Mouse (Mus musculus): Measurements from ENCODE around the gene Polr2a.

Polr2a gene

DNA sequence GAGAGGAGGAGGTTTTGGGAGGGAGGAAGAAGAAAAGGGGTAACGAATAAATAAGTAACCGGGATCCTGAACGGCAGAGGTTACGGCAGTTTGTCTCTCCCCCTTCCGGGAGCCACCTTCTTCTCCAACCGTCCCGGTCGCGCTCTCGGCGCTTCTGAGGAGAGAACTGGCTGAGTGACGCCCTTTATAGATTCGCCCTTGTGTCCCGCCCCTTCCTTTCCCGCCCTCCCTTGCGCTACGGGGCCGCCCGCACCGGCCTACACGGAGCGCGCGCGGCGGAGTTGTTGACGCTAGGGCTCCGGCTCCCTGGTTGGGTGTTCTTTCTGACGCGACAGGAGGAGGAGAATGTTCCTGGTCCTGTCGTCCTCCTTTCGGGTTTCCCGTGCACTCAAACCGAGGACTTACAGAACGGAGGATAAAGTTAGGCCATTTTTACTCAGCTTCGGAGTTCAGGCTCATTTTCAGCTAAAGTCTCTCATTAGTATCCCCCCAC is at the start of gene Polr2a:
TSS of gene Polr2a (minus strand) at position 160 of the 493 bp plus-strand sequence.
- peak; percentile 99 for DNase-seq (ENCODE audit: low read depth, low spot score)

DNA sequence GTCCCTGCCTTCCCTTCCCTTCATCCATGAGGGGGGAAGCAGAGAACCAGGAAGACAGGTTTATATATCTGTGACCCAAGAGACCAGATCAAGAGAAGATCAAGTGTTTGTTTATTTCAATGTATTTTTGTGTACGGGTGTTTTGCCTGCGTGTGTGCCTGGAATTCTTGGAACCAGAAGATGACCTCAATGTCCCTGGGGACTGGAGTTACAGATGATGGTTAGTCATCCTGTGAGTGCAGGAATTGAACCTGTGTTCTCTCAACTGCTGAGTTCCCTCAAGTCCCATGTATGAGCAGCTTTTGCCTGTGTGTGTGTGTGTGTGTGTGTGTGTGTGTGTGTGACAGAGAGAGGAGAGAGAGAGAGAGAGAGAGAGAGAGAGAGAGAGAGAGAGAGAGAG is 49.2 kb upstream of the Polr2a start:
- no peak for DNase-seq (ENCODE audit: low read depth, low spot score)

DNA sequence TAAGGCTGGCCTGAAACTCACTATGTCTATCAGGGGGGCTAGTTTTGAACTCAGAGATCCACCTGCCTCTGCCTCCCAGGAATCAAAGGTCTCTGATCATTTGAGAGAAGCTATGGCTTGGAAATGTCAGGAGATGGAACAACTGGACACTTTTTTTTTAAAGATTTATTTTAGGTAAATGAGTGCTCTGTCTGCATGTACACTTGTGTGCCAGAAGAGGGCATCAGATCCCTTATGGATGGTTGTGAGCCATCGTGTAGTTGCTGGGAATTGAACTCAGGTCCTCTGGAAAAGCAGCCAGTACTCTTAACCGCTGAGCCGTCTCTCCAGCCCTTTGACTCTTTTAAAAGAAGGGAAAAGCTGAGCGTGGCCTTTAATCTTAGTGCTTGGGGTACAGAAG is 47.9 kb upstream of the Polr2a start:
- no peak for DNase-seq (ENCODE audit: low read depth, low spot score)

DNA sequence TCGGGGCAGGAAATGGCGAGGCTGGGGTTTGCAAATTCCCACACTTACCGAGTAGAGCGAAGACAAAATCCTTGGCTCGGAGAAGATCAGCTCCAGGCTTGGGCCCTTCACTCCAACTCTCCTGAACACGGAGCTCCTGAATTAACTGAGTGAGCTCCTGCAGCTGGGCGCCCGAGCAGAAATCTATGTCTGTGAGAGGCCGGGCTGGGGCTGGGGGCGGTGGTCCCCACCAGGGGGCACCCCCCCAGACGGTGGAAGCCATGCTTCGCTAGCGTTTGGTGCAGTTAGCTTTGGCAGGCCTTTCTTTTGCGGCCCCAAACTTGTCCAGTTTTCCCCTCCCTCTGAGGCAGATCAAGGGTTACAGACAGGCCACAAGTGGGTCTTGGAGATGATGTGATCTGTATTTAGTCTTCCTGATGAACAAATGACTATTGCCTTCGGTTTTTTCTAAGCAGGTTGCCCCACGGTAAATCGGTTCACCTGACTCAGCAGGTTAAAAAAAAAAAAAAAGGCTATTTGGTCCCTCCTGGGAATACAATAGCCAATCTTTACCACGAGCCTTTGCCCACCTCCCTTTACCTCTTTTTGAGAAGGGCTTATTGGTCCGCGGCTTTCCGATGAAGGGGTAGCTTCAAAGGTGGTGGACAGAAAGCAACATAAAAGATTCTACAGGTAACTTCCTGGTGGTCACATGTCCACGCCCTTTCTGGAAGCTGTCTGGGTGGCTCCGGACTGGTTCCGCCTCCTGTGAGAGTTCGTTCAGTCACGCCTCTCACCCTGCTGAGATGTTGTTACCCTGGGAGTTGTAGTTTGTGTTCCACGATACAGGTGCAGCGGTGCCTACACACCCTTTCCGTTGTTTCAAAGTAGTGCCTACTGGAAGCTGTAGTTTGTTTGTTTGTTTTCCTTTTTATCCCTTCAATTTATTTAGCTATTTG is 46.8 kb upstream of the Polr2a start, which contains the start of gene Tmem102:
TSS of gene Tmem102 (minus strand) at position 653 of the 938 bp plus-strand sequence.
- peak; percentile 85 for DNase-seq (ENCODE audit: low read depth, low spot score)

DNA sequence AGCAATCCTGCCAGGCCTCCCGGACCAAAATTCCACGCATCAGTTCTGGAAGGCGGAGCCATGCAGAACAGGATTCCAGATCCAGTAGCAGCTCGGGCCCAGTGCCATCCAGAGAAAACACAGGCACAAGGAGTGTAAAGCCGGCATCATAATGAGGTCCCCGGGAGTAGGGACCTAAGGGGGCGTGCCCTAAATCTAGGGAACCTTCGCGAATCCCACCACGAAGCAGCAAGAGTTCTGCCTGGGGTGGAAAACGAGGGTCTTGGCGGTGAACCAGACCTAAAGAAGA is 46.2 kb upstream of the Polr2a start:
- DNase-seq (ENCODE audit: low read depth, low spot score): no peak

DNA sequence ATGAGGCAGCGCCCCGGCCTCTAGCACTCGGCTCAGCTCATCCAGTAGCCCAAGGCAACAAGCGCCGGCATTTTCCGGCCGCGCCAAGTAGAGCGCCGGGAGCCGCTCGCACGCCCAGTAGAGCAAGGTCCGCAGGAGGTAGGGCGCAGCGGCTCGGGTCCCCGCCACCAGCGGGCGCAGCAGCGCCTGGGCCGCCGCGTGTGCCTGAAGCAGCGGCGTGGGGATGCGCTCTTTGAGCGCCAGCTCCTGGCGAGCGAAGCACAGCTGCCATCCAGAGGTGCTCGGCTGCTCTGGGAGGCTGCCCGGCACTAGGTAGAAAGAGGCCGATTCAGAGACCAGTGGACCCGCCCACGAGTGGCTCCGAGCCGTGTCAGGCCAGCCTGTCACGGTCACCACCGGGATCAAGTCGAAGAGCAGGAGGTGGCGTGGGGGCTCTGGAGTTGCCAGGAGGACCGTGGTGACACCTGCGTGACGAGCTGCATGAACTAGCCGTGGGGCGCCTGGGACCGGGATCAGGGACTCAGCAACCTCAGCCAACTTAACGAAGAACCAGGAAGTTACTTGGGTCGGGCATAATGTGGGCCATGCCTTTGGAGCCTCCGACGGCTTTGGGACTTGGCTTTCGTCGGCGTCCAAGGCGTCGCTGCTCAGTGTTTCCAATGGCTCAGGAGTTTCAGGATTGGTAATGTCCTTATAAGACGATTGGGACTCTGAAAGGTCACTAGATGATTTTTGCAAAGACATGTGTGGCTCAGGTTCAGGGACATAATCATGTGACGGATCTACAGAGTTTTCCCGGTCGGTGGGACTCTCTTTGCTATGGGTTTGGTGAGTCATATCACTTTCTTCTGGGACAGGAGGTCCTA is 45.6 kb upstream of the Polr2a start:
- DNase-seq (ENCODE audit: low read depth, low spot score): peak; percentile 91

DNA sequence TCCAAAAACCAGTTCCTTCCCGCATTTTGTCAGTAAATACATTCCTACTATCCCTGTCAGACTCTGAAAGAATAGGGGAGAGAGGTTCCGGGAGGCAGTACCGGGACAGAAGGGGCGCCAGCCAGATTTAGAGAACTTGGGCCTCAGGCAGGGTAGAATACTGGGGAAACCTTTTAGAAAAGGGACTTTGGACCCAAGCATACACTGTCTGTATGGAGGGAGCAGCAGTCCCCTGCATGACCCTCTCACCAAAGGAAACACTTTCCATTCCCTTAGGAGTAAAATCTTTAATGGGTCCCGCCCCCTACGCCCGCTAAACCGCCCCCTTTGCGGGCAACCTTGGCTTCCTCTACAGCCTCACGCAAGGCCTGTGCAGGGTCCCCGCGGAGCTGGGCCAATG is 44.9 kb upstream of the Polr2a start:
- DNase-seq (ENCODE audit: low read depth, low spot score): no peak

DNA sequence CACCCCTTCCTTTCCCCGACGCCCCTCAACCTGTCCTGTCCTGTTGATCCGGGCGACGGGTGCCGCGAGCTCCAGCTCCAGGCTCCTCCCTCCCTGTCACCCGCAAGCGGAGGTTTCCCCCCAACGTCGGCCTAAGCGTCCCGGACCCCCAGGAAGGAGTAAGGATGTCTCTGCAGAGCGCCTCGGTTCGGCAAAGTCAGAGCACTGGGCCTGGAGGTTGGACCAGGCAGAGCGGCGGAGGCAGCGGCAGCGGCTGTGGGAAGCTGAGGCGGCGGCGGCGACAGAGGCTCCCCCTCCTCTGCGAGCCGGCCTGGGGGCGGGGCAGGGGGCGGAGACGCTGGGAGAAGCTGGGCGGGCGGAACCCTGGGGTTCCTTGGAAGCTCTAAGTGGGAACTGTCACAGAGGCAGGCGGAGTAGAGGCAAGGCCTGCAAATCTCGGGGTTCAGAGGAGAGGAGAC is 44.2 kb upstream of the Polr2a start:
- DNase-seq (ENCODE audit: low read depth, low spot score): peak; percentile 90

DNA sequence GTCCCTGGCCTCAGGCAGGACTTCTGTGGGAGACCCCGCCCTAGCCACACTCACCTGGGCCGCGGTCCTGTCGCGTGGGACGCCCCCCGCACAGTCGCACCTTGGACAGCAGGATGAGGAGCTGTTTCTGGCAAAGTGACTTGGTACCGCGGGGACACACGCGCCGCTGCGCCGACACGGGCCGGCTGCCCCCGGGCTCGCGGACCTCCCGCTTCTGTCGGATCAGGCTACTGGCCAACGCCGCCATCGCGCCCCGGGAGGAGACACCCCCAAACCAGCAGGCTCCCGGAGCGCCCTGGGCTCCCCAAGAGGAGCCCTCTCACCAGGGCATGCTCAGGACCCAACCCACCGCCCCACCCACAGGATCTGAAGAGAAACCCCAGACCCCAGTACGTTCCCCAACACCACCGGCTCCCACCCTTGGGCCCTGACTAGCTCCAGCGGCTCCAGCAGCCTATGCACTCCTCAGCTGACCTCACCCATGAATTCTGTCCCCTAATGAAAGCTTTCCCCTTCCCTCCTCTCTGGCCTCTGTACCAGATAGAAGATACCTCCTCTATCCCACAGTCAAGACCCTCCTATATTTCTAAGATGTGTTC is 43.0 kb upstream of the Polr2a start, which contains the start of gene Fgf11:
TSS of gene Fgf11 (minus strand) at position 479 of the 599 bp plus-strand sequence.
- DNase-seq (ENCODE audit: low read depth, low spot score): no peak

DNA sequence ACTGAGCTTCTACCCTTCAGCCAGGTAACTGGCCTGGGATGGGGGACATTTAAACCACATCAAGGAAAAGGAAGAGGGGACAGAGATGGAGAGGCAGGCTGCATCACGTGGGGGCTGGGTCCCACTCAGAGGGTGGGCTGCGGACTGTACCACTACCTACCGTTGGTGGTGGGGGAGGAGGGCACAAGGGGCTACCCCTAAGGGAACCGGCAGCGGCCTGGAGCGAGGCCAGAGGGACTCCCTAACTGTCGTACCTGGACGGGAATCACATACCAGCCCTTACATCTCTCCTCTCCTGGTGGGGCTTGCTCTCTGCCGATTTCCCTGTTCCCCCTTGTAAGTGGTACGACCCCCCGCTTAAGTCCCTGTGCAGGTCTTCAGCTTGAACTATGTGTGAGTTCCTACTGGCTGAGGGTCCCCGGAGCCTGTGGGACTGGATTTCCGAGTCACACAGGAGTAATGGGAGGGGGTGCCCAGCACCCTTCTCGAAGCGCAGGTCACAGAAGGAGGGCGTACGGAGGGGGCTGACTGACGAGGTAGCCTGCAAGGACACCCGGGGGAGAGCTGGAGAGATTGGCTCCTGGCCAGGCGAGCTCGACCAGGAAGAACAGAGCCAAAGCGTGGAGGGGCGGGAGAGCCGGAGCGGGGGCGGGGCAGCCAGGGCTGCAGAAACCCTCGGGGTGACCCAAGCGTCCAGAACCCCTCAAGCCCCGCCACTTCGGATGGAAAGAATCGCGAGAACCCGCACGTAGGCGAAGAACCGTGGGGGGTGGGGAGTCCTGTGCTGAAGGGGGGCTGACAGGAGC is 42.2 kb upstream of the Polr2a start:
- DNase-seq (ENCODE audit: low read depth, low spot score): peak; percentile 77

DNA sequence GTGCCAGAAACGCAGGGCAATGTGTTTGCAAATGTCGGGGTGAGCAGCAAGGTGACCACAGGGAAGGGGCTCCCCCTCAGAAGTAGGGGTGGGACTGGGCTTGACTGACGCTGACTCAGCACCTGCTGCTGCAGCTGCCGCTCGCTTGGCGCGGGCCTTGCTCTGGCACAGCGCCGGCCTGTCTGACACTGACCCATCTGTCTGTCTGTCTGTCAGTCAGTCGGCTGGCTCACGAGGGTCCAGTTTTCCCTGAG is 41.6 kb upstream of the Polr2a start:
- no peak for DNase-seq (ENCODE audit: low read depth, low spot score)

DNA sequence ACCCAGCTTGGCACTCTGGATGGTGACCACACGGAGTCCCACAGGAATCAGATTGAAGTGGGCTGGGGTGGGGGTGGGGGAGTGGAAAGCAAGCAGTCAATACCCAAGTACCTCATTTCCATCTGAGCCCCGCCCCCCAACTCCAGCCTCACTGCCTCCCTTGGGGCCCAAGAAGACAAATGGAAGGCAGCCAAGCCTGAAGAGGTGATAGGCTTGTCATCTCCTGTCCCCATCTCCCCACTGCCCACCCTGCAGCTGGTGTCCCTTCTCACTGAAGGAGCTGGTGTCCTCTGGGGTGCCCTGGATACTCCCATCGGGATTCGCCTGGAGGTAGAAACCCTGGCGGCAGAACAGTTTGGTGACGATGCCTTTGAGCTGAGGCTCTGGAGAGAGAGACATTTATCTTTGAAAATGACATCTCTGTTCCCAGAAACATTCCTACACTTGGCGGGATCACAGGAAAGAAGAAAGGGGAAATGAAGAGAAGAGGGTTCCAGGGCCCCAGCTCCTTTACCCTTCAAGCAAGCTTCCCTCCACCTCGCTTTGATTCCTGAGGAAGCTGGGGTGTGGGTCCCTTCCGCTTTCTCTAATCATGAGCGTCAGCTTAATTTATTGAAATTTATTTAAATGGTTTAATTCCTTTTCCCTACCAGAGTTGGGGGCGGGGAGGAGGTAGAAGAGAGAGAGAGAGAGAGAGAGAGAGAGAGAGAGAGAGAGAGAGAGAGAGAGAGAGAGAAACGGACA is 41.1 kb upstream of the Polr2a start:
- peak; percentile 46 for DNase-seq (ENCODE audit: low read depth, low spot score)

DNA sequence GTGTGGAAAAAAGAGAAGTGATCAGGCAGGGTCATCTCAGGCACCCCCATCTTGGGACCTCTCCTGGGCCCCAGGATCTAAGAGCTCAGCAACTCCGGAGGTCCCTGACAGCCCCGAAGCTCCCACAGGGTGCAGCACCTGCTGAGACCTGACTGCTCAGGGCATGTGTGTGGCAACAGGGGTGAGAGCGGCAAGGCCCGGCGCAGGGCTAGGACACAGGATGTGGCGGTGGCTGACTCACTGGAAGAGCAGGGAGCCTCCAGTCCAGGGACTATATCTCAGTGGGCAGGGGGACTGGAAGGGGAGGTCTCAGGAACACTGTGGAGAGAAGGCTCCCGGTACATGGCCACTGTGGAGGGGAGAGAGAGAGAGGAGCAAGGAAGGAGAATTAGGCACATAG is 39.5 kb upstream of the Polr2a start:
- DNase-seq (ENCODE audit: low read depth, low spot score): no peak

DNA sequence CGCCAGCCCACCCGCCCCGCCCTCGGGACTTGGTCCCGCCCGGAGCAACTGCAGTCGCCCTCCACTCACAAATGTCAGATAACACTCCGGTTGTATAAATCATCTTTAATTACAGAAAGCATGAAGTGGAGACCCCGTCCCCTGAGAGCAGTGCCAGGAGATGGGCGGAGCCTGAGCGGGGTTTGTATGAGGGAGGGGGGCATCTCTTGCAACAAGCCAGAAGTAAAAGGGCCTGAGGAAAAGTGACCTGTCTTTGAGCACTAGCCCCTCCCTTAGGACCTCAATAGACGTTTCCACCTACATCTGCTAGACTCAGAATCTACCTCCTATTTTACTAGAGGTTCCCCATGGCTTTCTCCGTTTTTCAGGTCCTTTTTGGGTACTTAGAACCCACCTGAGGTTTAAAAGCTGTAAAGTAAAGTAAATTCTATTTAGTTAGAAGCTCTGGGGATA is 37.6 kb upstream of the Polr2a start:
- no peak for DNase-seq (ENCODE audit: low read depth, low spot score)

DNA sequence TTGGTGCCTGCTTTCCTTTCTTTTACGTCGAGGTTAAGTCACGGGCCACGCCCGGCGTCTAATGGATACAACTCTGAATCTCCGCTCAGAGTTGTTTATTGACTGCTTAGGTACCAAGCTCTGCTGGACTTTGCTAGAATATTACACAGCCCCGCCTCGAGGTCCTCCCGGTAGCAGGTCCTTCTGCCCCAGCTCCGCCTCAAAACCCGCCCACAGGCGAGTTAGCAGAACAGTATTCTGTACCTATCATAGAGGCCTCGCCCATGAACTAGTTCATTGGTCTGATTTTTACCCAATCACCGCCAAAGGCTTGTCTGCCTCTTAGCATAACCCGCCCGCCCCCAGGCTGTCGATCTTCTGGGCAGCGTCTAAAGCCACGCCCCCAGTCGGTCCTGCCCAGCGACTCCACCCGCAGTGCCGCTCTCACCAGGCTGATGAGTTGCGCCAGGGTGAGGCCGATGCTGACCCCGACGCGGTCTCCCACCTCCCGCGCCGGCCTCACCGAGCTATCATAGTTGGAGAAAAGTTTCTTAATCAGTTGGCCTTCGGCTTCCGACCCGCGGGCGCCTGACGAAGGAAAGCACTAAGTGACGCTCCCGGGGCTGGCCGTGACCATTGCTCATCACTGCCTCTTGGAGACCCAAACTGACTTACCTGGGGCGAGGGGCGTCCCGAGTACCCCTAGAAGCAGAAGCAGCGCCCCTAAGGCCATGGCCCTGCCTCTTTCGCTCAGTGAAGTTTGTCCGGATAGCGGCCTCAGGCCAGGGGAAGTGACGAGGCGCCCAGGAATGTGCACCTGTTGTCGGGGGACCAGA is 36.9 kb upstream of the Polr2a start, which contains the start of gene Chrnb1:
TSS of gene Chrnb1 (minus strand) at position 776 of the 815 bp plus-strand sequence.
- peak; percentile 98 for DNase-seq (ENCODE audit: low read depth, low spot score)

DNA sequence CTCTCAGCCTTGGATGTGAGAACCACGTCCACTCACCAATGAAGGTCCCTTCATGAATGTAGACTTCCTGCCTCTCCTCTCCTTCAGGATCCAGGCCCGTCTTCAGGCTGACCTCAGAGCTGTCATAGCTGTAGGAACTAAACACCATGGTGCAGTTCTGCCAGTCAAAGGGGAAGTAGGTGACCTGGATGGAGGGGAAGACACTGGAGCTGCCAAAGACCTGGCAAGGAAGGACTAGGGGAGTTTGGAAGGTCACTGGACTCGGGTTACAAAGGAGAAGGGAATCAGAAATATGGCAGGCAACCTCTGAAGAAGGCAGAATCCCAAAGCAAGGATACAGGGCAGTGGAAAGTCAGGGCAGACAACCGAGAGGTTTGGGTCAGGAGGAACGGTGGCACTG is 35.0 kb upstream of the Polr2a start:
- no peak for DNase-seq (ENCODE audit: low read depth, low spot score)

DNA sequence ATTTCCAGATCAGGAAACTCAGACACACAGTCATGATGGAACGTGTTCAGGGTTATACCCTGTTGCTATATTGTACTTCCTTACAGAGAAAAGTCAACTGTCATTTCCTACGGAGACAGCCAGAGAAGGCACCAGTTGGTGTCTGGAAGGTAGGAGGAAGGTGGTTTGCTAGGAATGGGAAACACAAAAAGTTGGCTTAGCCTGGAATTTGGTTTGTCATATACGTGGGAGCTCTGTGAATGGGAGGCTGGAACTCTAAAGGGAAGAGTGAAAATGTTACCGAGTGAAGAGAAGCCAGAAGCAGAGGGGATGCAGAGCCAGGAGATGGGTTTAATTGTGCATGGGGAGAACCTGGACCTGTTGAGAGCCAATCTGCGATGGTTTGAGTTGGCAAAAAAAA is 33.0 kb upstream of the Polr2a start:
- no peak for DNase-seq (ENCODE audit: low read depth, low spot score)

DNA sequence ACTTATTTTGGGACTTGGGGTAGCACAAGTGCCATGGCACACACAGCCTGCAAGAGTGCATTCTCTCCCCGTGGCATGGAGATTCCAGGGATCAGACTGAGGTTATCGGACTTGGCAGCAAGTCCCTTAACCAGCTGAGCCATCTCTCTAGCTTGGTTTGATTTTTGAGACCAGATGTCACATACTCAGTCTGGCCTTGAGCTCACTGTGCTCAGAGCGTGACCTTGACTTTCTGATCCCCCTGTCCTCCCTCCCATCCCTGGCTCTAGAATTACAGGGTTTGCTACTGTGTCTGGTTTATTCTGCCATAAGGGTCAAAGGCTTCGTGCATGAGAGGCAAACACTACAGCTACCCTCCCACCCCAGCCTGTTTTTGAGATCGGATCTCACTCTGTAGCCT is 31.0 kb upstream of the Polr2a start:
- no peak for DNase-seq (ENCODE audit: low read depth, low spot score)

DNA sequence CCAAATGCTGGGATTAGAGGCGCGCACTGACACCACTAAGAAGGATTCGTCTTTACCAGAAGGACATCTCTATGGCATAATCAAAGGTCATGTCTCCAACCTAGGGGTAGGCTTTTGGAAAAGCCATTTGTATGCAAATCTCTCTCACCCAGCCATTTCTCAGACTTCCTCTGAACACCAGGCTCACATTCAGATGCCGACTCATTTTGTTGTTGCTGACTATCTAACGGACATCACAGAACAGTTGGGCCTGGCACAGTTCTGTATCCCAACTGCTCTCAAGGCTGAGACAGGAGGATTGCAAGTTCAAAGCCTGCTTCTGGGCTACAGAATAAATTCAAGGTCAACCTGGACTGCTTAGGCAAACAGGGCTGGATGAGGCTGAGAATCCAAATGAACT is 28.9 kb upstream of the Polr2a start:
- DNase-seq (ENCODE audit: low read depth, low spot score): peak; percentile 49

All from ZHBTc4 (cell line).